Mouse (Mus musculus) neutrophil, adult 5-6 weeks (primary cell): ENCODE results near the gene Slit2. TPM values are rescaled to one million over a fixed set of nuclear protein-coding genes. Genes with fewer than 3 reads are reported as not detected.

Experiments
- ATAC-seq: fragments of 151-379, 151-347 bp; 2 replicates; pipeline ENCODE4 v1.8.0; 2017; ENCODE audit warnings: mild to moderate bottlenecking, moderate TSS enrichment; ENCODE audit not compliant: insufficient number of reproducible peaks, poor library complexity, low FRiP score, severe bottlenecking; ENCODE audit errors: extremely low read depth
- total RNA-seq: library from RNA; stranded (forward); fragments of 200-1000 nt; gene quantifications from 2 replicates; pipeline ENCODE4 v1.2.3, GENCODE M21; 2017

The Slit2 gene
- total RNA-seq, 1 experiment from 2014 or later, result 0.58 TPM

- ATAC-seq, result no peak
Measured at GRCm38 (mm10) chr5:48048986-48049751, 66.2 kb downstream of the Slit2 start.

DNA sequence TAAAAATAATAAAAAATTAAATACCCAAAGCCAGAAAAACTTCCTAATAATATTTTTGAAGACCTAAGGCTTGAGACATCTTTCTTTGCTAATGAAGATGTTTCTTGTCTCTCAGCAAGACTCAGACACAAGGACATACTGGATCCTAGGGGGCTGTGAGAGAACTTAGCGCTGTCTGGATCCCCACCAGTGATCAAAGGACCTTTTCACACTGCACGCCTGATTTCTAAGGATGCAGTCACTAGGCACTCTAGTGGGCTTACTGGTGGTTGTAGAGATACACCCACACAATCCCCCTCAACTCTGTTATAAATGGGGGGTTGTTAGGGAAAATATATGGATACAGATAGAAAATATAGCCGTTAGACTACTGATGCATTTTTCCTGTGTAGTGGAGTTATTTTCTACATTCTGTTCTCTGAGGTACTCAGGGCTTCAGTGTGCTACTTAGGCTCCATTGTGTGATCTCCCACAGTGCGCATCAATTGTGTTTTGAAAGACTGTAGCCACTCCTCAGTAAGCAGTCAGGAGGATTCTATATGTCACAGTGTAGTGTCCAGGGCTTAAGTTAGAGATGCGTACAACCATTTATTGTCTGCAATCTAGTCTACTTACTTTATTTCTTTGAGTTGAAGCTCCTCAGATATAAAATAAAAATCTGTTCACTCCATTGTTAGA is 67.8 kb downstream of the Slit2 start:
- ATAC-seq, result no peak

DNA sequence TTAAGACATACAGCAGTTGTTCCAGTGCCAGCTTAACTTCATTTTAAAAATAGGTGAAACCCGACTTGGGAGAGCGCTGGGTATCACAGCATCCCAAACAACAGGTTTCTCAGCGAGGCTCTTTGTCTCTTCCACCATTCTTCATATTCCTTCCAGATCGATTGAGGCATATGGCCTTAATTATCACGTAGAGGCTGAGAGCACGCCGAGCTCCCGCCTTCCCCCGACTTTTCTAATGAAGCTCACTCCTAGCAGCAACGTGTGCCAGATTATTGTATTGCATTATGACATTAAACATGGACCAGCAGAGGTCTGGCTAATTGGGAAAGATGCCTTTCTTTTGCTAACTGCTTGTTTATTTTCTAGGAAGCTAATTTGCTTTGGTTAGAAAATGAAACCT is 75.7 kb downstream of the Slit2 start:
- no peak for ATAC-seq

DNA sequence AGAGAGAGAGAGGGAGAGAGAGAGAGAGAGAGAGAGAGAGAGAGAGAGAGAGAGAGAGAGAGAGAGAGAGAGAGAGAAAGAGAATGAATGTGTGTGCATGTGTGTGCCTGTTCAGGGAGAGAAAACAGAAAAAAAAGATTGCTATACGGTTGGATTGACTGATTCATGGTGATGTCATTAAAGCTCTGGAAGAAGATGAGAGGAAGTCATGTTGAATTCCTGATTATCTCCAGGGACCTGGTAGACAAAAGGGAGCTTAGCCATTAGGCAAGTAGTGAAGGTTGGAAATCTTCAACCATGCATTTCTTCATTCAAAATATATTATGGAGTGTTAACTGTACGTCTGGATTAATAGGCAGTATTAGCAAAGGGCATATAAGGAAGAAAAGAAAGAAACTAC is 77.8 kb downstream of the Slit2 start:
- ATAC-seq, result no peak

DNA sequence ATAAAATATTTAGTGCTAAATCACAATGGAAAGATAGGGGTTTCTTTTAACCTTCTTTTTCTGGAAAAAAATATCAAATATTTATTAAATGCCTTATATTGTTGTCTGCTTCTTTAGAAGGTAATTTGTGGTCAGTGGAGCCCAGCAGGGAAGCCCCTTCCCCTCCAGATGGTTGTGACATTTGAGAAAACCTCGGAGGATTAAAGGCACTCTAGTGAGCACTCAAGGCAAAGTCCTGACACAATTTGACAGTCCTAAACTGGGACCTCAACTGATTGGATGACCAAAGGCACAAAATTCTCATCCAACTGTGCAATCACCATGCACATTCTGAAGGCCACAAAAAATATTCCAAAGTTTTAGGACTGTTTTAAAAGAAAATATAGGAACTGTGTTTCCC is 95.8 kb downstream of the Slit2 start:
- no peak for ATAC-seq

GRCm38 (mm10) chr5:48081223-48081881 is 98.4 kb downstream of the Slit2 start:
- ATAC-seq, result no peak

GRCm38 (mm10) chr5:48113400-48113799 is 130.5 kb downstream of the Slit2 start:
- no peak for ATAC-seq

- ATAC-seq, result no peak
Measured at GRCm38 (mm10) chr5:48114969-48115537, 132.1 kb downstream of the Slit2 start.

GRCm38 (mm10) chr5:48122651-48123050 is 139.7 kb downstream of the Slit2 start:
- ATAC-seq, result no peak

- ATAC-seq, result no peak
Measured at GRCm38 (mm10) chr5:48125770-48126423, 143.0 kb downstream of the Slit2 start.

DNA sequence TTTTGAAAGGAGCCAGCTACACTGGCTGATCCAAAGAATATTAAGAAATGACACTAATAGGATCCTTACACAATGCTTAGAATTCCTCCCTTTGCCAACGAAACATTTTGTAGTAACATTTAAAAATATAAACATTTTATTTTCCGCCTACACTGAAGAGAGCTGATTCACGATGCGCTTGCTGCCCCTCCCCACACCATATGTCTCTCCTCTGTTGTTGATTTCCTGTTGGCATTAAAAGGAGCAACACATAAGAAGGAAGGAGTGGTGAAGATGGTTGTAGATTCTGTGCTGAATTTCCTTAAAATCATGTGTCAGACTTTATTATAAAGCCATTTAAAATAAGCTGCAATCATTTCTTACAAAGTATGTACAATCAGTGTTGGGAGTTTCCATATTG is 147.0 kb downstream of the Slit2 start:
- no peak for ATAC-seq

DNA sequence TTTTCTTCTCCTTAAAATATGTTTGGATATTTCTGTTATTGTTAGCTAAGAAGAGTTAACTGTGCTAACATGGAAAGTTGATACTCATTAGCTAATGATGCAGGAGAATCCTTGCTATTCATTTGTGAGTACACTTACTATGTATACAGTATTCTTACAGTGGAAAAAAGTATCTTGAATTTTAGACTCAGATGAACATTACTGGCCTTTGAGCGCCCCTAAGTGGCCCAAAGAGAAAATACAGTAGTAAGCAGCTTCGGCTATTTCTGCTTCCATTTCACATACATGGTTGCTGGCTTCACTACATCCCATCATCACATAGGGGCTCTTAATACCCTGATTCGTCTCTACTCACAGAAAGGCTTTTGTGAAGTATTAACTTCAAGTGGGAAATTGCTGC is 153.6 kb downstream of the Slit2 start:
- ATAC-seq, result no peak

DNA sequence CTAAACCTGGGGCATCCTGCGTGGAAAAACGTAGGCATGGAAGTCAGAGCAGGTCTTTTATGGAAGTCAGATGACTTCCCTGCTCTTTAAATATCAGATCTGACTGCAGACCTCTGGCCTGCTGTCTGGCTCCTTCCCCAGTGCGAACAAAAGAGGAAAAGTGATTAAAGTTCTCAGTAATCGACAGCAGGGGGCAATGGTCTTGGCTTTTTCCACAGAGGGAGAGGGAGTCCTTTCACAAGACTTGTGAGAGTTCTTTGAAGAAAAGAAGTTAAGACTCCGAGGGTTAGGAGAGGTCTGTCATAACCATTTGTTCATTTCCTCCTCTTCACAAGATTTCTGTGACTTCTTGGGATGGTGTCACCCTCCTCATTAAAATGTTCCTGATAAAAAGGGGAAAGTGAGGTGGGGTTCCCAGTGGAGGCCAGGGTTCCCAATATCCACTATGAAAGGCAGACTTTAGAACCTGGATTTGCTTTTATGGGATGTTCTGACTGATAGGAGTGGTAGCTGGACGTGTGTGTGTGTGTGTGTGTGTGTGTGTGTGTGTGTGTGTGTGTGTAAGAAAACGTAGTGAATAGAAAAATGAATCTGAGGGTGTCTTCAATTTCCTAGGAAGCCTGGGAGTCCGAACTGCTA is 156.0 kb downstream of the Slit2 start:
- ATAC-seq, result no peak

DNA sequence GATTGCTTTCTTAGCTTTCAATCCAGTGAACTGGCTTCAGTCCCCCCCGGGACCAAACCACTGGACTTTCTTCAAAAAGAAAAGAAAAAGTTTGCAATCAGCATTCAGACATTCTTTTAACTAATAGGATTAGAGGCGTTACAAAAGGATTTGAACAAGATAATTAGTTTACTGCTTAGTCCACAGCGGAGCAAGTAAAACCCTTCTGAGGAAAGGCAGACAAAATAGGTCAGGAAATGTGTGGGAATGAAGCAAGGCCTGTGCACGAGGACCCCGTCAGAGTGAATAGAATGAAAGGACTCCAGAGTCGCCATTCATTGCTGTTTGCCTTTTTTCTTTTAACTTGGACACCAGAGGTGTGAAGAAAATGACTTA is 156.5 kb downstream of the Slit2 start:
- no peak for ATAC-seq

DNA sequence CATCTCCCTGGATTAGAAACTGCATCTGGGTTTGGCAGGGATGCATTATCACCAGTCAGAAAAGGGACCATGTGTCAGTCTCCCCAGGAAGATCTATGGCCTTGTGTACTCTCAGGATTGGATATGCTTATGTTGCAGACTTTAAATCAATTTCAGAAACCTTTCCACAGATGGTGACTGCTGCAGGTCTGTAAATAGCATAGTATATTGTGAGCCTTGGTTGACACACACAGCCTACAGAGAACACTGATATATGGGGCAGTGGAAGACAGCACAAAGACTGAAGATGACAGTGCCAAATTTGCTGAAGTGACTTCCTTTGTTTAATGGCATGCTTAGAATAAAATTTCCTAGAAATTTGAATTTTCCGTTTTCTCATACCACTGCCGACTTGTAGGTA is 163.1 kb downstream of the Slit2 start:
- no peak for ATAC-seq

- ATAC-seq, result no peak
Measured at GRCm38 (mm10) chr5:48160829-48161228, 177.9 kb downstream of the Slit2 start.

DNA sequence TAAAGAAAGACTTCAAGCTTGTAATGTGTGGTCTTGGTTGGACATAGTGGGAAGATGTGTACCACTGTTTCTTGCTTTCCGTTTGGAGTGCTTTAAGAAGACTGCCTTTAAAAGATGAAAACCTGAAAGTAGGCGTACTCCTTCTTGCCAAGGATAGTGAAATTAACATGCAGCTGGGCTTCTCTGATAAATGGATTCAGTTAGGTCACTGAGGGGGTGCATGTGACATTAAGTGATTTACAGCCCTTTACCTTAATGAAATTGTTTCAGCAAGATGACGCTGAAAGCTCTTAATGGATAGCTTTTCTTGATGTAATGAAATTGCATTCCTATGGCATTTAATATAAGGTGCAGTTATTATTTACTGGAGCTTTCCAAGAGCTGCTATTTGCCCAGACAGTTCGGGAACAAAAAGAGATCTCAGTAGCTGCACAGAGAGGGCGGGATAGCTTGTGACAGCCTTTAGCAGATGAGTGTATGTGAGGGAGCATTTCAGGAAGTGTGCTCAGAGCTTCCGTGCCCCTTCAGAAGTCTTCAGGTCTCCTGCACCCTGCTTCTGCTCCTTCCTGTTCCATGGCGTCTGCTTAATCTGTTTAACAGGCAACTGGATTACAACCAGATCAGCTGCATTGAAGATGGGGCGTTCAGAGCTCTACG is 198.8 kb downstream of the Slit2 start:
- no peak for ATAC-seq

DNA sequence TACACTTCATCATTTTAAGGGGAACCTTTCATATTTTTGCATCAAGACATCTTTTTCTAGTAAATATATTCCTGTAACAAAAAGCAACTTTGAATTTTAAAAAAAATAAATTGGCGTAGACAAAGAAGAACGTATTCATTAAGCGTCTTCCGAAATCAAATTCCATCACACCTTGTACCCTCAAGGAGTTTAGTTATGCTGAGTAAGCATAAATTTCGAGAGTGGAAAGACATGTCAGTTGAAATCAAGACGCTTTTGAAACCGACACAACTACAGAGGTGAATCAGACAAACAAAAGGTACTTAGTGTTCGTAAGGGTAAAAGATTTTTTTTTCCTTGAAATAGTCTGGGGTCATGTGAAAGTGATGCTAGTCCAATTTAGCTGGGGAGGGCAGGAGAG is 201.4 kb downstream of the Slit2 start:
- no peak for ATAC-seq
